Mouse (Mus musculus) intestine, embryonic 16.5 days (tissue): ENCODE measurements around the gene Oat. TPM values are rescaled to one million over a fixed set of nuclear protein-coding genes. Genes with fewer than 3 reads are reported as not detected.

Source experiments
- ATAC-seq: fragments of 200-750 bp; cut with Nextera tagmentation; 2 replicates; pipeline ENCODE4 v1.8.0; 2017; ENCODE audit warnings: moderate TSS enrichment, moderate library complexity
- H3K27ac ChIP-seq: fragments of 300-500 bp; sonication (generic); 2 replicates; pipeline ENCODE4 v1.5.1; 2014; ENCODE audit warnings: mild to moderate bottlenecking, low read length
- H3K27me3 ChIP-seq: fragments of 300-500 bp; sonication (generic); replicated peaks from 2 replicates; pipeline ENCODE4 v1.6.1; 2014; ENCODE audit warnings: low read length, control low read depth, mixed read lengths; ENCODE audit not compliant: control insufficient read depth, insufficient read depth
- H3K36me3 ChIP-seq: fragments of 300-500 bp; sonication (generic); 2 replicates; pipeline ENCODE4 v1.6.1; 2014; ENCODE audit warnings: low read length, control low read depth; ENCODE audit not compliant: control insufficient read depth, insufficient read depth
- H3K4me1 ChIP-seq: fragments of 300-500 bp; sonication (generic); 2 replicates; pipeline ENCODE4 v1.6.1; 2014; ENCODE audit warnings: low read length, control low read depth, mixed read lengths; ENCODE audit not compliant: control insufficient read depth, insufficient read depth
- H3K4me2 ChIP-seq: fragments of 300-500 bp; sonication (generic); 2 replicates; pipeline ENCODE4 v1.6.1; 2014; ENCODE audit warnings: low read depth, low read length, control low read depth
- H3K4me3 ChIP-seq: fragments of 300-500 bp; sonication (generic); 2 replicates; pipeline ENCODE4 v1.5.1; 2014; ENCODE audit warnings: mild to moderate bottlenecking, low read length
- H3K9ac ChIP-seq: fragments of 300-500 bp; sonication (generic); 2 replicates; pipeline ENCODE4 v1.6.1; 2014; ENCODE audit warnings: low read depth, low read length
- H3K9me3 ChIP-seq: fragments of 300-500 bp; sonication (generic); 2 replicates; pipeline ENCODE4 v1.6.1; 2016; ENCODE audit warnings: low read length, control low read depth; ENCODE audit not compliant: control insufficient read depth
- WGBS: fragments of 180-500 bp; shearing (Covaris S2); extraction: QIAGEN DNeasy Blood & Tissue Kit; methylation state at CpG from one replicate; pipeline ENCODE4 v1.1.7; 2014; 5-methylcytosine and 5-hydroxymethylcytosine counted together
- polyA plus RNA-seq: library from polyadenylated mRNA; unstranded; fragments of >200 nt; fragmentation: Nextera tagmentation; extraction: Ambion mirVana; gene quantifications from 2 replicates; pipeline ENCODE4 v1.2.1, GENCODE M21; 2015

Oat gene
- polyA plus RNA-seq, 1 experiment from 2014 or later: 1,956 TPM

- Histone ChIP-seq H3K4me1 (no peaks in the 10 kb centered on the region; the same call in 1 of the 2 replicates), H3K9me3 (no peaks in the 10 kb centered on the region), H3K9ac (no peak overlapping the region), H3K36me3 (peaks cover 23% of the 10 kb centered on the region), H3K4me3 (no peak overlapping the region), H3K4me2 (no peak overlapping the region), H3K27me3 (no peaks in the 10 kb centered on the region), H3K27ac (no peak overlapping the region)
- 73% methylated on average over 7 of the region's 7 CpGs for WGBS
- ATAC-seq: no peak
These were observed 18.0 kb downstream of the Oat start for GRCm38 (mm10) chr7:132558141-132558736.

GRCm38 (mm10) chr7:132556575-132556974 lies 19.6 kb downstream of the Oat start:
- Histone ChIP-seq H3K9ac (no peak overlapping the region), H3K27ac (peak overlapping the region; percentile 27; the same call in 1 of the 2 replicates), H3K9me3 (no peaks in the 10 kb centered on the region), H3K4me3 (no peak overlapping the region), H3K4me1 (no peaks in the 10 kb centered on the region; the same call in 1 of the 2 replicates), H3K27me3 (no peaks in the 10 kb centered on the region), H3K4me2 (no peak overlapping the region), H3K36me3 (peaks cover 16% of the 10 kb centered on the region)
- ATAC-seq: no peak
- 80% methylated on average over 5 of the region's 5 CpGs for WGBS

- Histone ChIP-seq H3K9me3 (no peaks in the 10 kb centered on the region), H3K36me3 (peaks cover 16% of the 10 kb centered on the region), H3K4me2 (no peak overlapping the region), H3K27ac (0 out of 2 replicates have a peak overlapping the region, but pooled peaks have one; percentile 19), H3K4me1 (no peaks in the 10 kb centered on the region; the same call in 1 of the 2 replicates), H3K4me3 (no peak overlapping the region), H3K27me3 (no peaks in the 10 kb centered on the region), H3K9ac (no peak overlapping the region)
- WGBS: 31% methylated on average over 4 of the region's 4 CpGs
- ATAC-seq: peak; percentile 30
These were observed 20.3 kb downstream of the Oat start for GRCm38 (mm10) chr7:132555911-132556310.

- Histone ChIP-seq H3K9me3 (no peaks in the 10 kb centered on the region), H3K36me3 (peaks cover 15% of the 10 kb centered on the region), H3K4me1 (no peaks in the 10 kb centered on the region; the same call in 1 of the 2 replicates), H3K4me3 (no peak overlapping the region), H3K9ac (no peak overlapping the region), H3K27ac (no peak overlapping the region), H3K4me2 (no peak overlapping the region), H3K27me3 (no peaks in the 10 kb centered on the region)
- WGBS: 61% methylated on average over 2 of the region's 2 CpGs
- no peak for ATAC-seq
These were observed 22.1 kb downstream of the Oat start for GRCm38 (mm10) chr7:132554091-132554490.

GRCm38 (mm10) chr7:132551351-132552126 lies 24.7 kb downstream of the Oat start:
- WGBS: under 1% methylated on average over 27 of the region's 27 CpGs
- Histone ChIP-seq H3K27me3 (no peaks in the 10 kb centered on the region), H3K4me3 (peak overlapping the region; percentile 60), H3K27ac (peak overlapping the region; percentile 50), H3K36me3 (peaks cover under 1% of the 10 kb centered on the region; the same call in 1 of the 2 replicates), H3K9me3 (no peaks in the 10 kb centered on the region), H3K9ac (peak overlapping the region; percentile 69), H3K4me2 (peak overlapping the region; percentile 87), H3K4me1 (no peaks in the 10 kb centered on the region)
- peak; percentile 94 for ATAC-seq

GRCm38 (mm10) chr7:132547126-132547525 lies 29.1 kb downstream of the Oat start:
- Histone ChIP-seq H3K4me1 (peaks cover 2% of the 10 kb centered on the region; the same call in 1 of the 2 replicates), H3K4me3 (no peak overlapping the region), H3K27me3 (no peaks in the 10 kb centered on the region), H3K36me3 (no peaks in the 10 kb centered on the region), H3K4me2 (no peak overlapping the region), H3K9ac (no peak overlapping the region), H3K27ac (no peak overlapping the region), H3K9me3 (no peaks in the 10 kb centered on the region)
- WGBS: 79% methylated on average over 3 of the region's 3 CpGs
- ATAC-seq: no peak

GRCm38 (mm10) chr7:132542427-132542826 lies 33.8 kb downstream of the Oat start:
- H3K4me3 ChIP-seq: no peak overlapping the region
- no peaks in the 10 kb centered on the region for H3K9me3 ChIP-seq
- 48% methylated on average over 4 of the region's 4 CpGs for WGBS
- H3K27me3 ChIP-seq: no peaks in the 10 kb centered on the region
- H3K9ac ChIP-seq: no peak overlapping the region
- peak; percentile 31; the same call in 1 of the 2 replicates for ATAC-seq
- H3K4me2 ChIP-seq: no peak overlapping the region
- H3K4me1 ChIP-seq: peaks cover 5% of the 10 kb centered on the region; the same call in 1 of the 2 replicates
- H3K27ac ChIP-seq: no peak overlapping the region
- H3K36me3 ChIP-seq: no peaks in the 10 kb centered on the region

GRCm38 (mm10) chr7:132541566-132541965 lies 34.6 kb downstream of the Oat start:
- Histone ChIP-seq H3K27me3 (no peaks in the 10 kb centered on the region), H3K9me3 (no peaks in the 10 kb centered on the region), H3K4me1 (peaks cover 5% of the 10 kb centered on the region; the same call in 1 of the 2 replicates), H3K27ac (no peak overlapping the region), H3K4me2 (no peak overlapping the region), H3K4me3 (no peak overlapping the region), H3K9ac (no peak overlapping the region), H3K36me3 (no peaks in the 10 kb centered on the region)
- 74% methylated on average over 3 of the region's 3 CpGs for WGBS
- ATAC-seq: no peak

GRCm38 (mm10) chr7:132540597-132540996 lies 35.6 kb downstream of the Oat start:
- no peak overlapping the region for H3K27ac ChIP-seq
- H3K4me2 ChIP-seq: no peak overlapping the region
- no peak overlapping the region for H3K9ac ChIP-seq
- no peak overlapping the region for H3K4me3 ChIP-seq
- WGBS: 69% methylated on average over 4 of the region's 4 CpGs
- ATAC-seq: no peak
- no peaks in the 10 kb centered on the region for H3K36me3 ChIP-seq
- no peaks in the 10 kb centered on the region for H3K27me3 ChIP-seq
- H3K9me3 ChIP-seq: no peaks in the 10 kb centered on the region
- peaks cover 5% of the 10 kb centered on the region; the same call in 1 of the 2 replicates for H3K4me1 ChIP-seq
